Mouse (Mus musculus): ENCODE data around the gene Aarsd1. TPM values are rescaled to one million over a fixed set of nuclear protein-coding genes. Genes with fewer than 3 reads are reported as not detected.
A peak's percentile ranks its signal among the peaks of the same experiment; 100 is the strongest.
"Not testable (repeated sequence)": the region's sequence is repeated elsewhere in the genome, so short reads cannot be mapped to it uniquely, and the experiment has no call there.

The Aarsd1 gene
- polyA plus RNA-seq, 1 experiment from 2014 or later: 94.2 TPM

GRCm38 (mm10) chr11:101458217-101458616 lies 40.8 kb upstream of the Aarsd1 start:
- 81% methylated on average over 12 of the region's 12 CpGs for WGBS
- ATAC-seq (ENCODE audit: insufficient number of reproducible peaks, insufficient read depth, low FRiP score, low TSS enrichment, low read depth): no peak
- no peak overlapping the region for H3K4me2 ChIP-seq
- H3K9me3 ChIP-seq: 0 out of 2 replicates have a peak, but pooled peaks cover 3% of the 10 kb centered on the region
- no peak overlapping the region; the same call in 1 of the 2 replicates for H3K9ac ChIP-seq (replicated peaks)
- no peaks in the 10 kb centered on the region for H3K27me3 ChIP-seq
- no peak overlapping the region for H3K4me3 ChIP-seq (replicated peaks)
- peaks cover 20% of the 10 kb centered on the region for H3K4me1 ChIP-seq (replicated peaks)
- H3K36me3 ChIP-seq: peaks cover 47% of the 10 kb centered on the region
- no peak overlapping the region for H3K27ac ChIP-seq

DNA sequence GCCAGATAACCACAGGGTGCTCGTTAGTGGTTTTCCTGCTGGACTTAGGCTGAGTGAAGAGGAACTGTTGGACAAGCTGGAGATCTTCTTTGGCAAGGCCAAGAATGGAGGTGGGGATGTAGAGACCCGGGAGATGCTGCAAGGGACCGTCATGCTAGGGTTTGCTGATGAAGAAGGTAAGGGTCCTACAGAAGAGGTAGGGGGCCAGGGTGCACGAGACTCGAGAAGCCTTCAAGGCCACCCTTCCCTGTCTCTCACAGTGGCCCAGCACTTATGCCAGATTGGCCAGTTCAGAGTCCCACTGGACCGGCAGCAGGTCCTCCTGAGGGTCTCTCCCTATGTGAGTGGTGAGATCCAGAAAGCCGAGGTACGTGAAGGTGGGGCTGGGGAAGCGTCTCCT lies 40.2 kb upstream of the Aarsd1 start:
- 92% methylated on average over 9 of the region's 9 CpGs for WGBS
- H3K9me3 ChIP-seq: 0 out of 2 replicates have a peak, but pooled peaks cover 3% of the 10 kb centered on the region
- no peak overlapping the region for H3K27ac ChIP-seq
- no peak overlapping the region for H3K4me2 ChIP-seq
- H3K9ac ChIP-seq (replicated peaks): no peak overlapping the region
- H3K4me3 ChIP-seq (replicated peaks): no peak overlapping the region
- H3K36me3 ChIP-seq: peaks cover 47% of the 10 kb centered on the region
- ATAC-seq (ENCODE audit: insufficient number of reproducible peaks, insufficient read depth, low FRiP score, low TSS enrichment, low read depth): no peak
- H3K27me3 ChIP-seq: no peaks in the 10 kb centered on the region
- H3K4me1 ChIP-seq (replicated peaks): peaks cover 14% of the 10 kb centered on the region

- Histone ChIP-seq H3K27ac (no peak overlapping the region), H3K4me2 (no peak overlapping the region), H3K36me3 (peaks cover 32% of the 10 kb centered on the region), H3K9ac (replicated peaks) (no peak overlapping the region), H3K4me3 (replicated peaks) (no peak overlapping the region), H3K9me3 (0 out of 2 replicates have a peak, but pooled peaks cover 3% of the 10 kb centered on the region), H3K27me3 (no peaks in the 10 kb centered on the region), H3K4me1 (replicated peaks) (peaks cover 9% of the 10 kb centered on the region; the same call in 1 of the 2 replicates)
- WGBS: 83% methylated on average over 7 of the region's 7 CpGs
- ATAC-seq (ENCODE audit: insufficient number of reproducible peaks, insufficient read depth, low FRiP score, low TSS enrichment, low read depth): no peak
These were observed 38.2 kb upstream of the Aarsd1 start for GRCm38 (mm10) chr11:101455627-101456026.

- Histone ChIP-seq H3K4me3 (replicated peaks) (no peak overlapping the region), H3K9me3 (0 out of 2 replicates have a peak, but pooled peaks cover 3% of the 10 kb centered on the region), H3K4me1 (replicated peaks) (peaks cover 9% of the 10 kb centered on the region; the same call in 1 of the 2 replicates), H3K27me3 (no peaks in the 10 kb centered on the region), H3K27ac (peak overlapping the region; percentile 20; the same call in 1 of the 2 replicates), H3K4me2 (no peak overlapping the region), H3K9ac (replicated peaks) (no peak overlapping the region), H3K36me3 (peaks cover 22% of the 10 kb centered on the region)
- WGBS: 72% methylated on average over 6 of the region's 6 CpGs
- ATAC-seq (ENCODE audit: insufficient number of reproducible peaks, insufficient read depth, low FRiP score, low TSS enrichment, low read depth): no peak
These were observed 37.3 kb upstream of the Aarsd1 start for GRCm38 (mm10) chr11:101454702-101455101.

DNA sequence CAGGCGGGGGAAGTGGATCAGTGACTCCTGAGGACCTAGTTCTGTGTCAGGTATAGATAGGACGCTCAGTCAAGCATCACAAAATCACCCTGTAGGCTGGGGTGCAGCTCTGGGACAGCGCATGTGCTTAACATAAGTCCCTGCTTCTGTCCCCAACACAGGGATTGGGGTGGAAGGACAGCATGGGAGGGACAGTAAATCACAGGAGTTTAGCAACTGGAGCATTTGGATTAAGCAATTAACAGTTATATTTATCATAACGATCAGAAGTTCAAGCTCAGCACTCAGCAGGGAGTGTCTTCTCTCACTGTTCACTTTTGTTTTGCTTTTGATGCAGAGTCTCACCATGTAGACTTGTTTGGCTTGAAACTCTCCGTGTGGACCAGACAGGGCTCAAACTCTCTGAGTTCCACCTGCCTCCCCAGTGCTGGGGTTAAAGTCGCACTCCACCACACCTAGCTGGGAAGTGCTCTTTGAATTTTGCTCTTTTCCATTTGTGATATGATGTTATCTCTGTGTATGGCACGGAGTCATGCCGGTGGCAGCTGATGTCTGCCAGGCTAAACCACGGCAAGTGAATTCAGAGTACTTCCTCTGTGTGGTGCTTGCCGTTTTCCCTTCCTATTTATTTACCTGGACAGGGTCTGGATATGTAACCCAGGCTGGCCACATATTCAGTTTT lies 34.8 kb upstream of the Aarsd1 start:
- H3K9ac ChIP-seq (replicated peaks): no peak overlapping the region
- WGBS: 73% methylated on average over 10 of the region's 10 CpGs
- H3K4me1 ChIP-seq (replicated peaks): peaks cover 9% of the 10 kb centered on the region; the same call in 1 of the 2 replicates
- H3K36me3 ChIP-seq: no peaks in the 10 kb centered on the region
- H3K9me3 ChIP-seq: 0 out of 2 replicates have a peak, but pooled peaks cover 3% of the 10 kb centered on the region
- no peak for ATAC-seq (ENCODE audit: insufficient number of reproducible peaks, insufficient read depth, low FRiP score, low TSS enrichment, low read depth)
- no peak overlapping the region for H3K4me2 ChIP-seq
- no peaks in the 10 kb centered on the region for H3K27me3 ChIP-seq
- no peak overlapping the region for H3K27ac ChIP-seq
- no peak overlapping the region for H3K4me3 ChIP-seq (replicated peaks)

DNA sequence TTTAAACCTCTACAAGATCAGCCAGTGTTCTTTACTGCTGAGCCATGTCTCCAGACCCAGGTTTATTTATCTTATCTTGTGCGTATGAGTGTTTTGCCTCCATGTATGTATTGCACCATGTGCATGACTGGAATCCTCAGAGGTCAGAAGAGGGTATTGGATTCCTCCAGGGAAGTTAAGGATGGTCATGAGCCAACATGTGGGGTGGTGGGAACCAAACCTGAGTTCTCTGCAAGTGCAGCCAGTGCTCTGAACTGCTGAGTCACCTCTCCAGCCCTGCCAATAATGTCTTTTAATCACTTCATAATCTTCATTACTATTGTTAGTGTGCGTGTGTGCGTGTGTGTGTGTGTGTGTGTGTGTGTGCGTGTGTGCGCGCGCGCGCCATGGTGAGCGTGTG lies 34.1 kb upstream of the Aarsd1 start:
- 97% methylated on average over 10 of the region's 10 CpGs for WGBS
- Histone ChIP-seq H3K4me2 (no peak overlapping the region), H3K27me3 (no peaks in the 10 kb centered on the region), H3K36me3 (peaks cover 4% of the 10 kb centered on the region), H3K27ac (no peak overlapping the region), H3K9ac (replicated peaks) (no peak overlapping the region), H3K9me3 (0 out of 2 replicates have a peak, but pooled peaks cover 3% of the 10 kb centered on the region), H3K4me1 (replicated peaks) (peaks cover 9% of the 10 kb centered on the region; the same call in 1 of the 2 replicates), H3K4me3 (replicated peaks) (no peak overlapping the region)
- ATAC-seq (ENCODE audit: insufficient number of reproducible peaks, insufficient read depth, low FRiP score, low TSS enrichment, low read depth): no peak

DNA sequence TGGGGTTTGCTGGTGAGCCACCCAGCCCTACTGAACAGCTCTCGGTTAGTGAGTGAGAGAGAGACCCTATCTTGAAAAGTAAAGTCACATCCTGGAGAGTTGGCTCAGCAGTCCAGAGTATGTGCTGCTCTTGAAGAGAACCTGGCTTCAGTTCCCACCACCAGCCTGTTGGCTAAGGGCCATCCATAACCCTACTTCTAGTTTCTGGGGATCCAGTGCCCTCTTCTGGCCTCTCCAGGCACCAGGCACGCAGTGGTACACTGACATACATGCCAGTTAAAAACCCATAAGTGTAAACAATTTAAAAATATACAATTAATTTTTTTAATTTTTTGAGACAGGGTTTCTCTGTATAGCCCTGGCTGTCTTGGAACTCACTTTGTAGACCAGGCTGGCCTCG lies 33.0 kb upstream of the Aarsd1 start:
- Histone ChIP-seq H3K4me1 (replicated peaks) (peaks cover 9% of the 10 kb centered on the region; the same call in 1 of the 2 replicates), H3K9me3 (0 out of 2 replicates have a peak, but pooled peaks cover 3% of the 10 kb centered on the region), H3K27me3 (no peaks in the 10 kb centered on the region), H3K4me2 (no peak overlapping the region), H3K9ac (replicated peaks) (no peak overlapping the region), H3K36me3 (peaks cover 11% of the 10 kb centered on the region), H3K4me3 (replicated peaks) (no peak overlapping the region), H3K27ac (no peak overlapping the region)
- 79% methylated on average over 3 of the region's 3 CpGs for WGBS
- no peak for ATAC-seq (ENCODE audit: insufficient number of reproducible peaks, insufficient read depth, low FRiP score, low TSS enrichment, low read depth)

DNA sequence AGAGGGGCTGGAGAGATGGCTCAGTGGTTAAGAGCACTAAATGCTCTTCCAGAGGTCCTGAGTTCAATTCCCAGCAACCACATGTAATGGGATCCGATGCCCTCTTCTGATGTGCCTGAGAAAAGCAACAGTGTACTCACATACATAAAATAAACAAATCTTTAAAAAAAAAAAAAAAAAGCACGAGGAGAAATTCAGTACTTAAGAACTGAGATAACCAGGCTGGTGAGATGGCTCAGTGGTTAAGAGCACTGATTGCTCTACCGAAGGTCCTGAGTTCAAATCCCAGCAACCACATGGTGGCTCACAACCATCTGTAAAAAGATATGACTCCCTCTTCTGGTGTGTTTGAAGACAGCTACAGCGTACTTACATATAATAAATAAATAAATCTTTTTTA lies 32.2 kb upstream of the Aarsd1 start:
- H3K36me3 ChIP-seq: peaks cover 19% of the 10 kb centered on the region
- H3K27ac ChIP-seq; H3K9me3 ChIP-seq; H3K27me3 ChIP-seq; H3K4me1 ChIP-seq (replicated peaks); ATAC-seq (ENCODE audit: insufficient number of reproducible peaks, insufficient read depth, low FRiP score, low TSS enrichment, low read depth); H3K9ac ChIP-seq (replicated peaks); H3K4me2 ChIP-seq; H3K4me3 ChIP-seq (replicated peaks): not testable (repeated sequence)
- 87% methylated on average over 4 of the region's 4 CpGs for WGBS

DNA sequence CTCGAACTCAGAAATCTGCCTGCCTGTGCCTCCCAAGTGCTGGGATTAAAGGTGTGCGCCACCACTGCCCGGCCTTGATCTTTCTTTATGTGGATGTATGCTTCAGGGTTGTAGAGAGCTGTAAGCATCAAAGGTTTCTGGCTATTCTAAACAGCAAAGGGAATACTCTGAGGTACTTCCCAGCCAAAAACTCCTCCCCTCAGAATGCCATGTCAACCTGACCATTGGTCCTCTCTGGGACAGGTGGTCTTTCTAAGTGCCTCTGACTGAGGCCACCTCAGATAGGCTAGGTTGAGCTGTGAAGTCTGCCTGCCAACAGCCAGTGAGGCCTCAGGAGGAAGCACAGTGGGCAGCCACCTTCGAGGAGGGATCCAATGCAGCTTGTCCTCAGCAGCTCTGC lies 31.5 kb upstream of the Aarsd1 start:
- Histone ChIP-seq H3K27ac (no peak overlapping the region), H3K9ac (replicated peaks) (no peak overlapping the region), H3K4me3 (replicated peaks) (peak overlapping the region; percentile 33), H3K27me3 (no peaks in the 10 kb centered on the region), H3K4me2 (peak overlapping the region; percentile 39; the same call in 1 of the 2 replicates), H3K9me3 (0 out of 2 replicates have a peak, but pooled peaks cover 3% of the 10 kb centered on the region), H3K4me1 (replicated peaks) (peaks cover 9% of the 10 kb centered on the region), H3K36me3 (peaks cover 26% of the 10 kb centered on the region)
- 83% methylated on average over 4 of the region's 4 CpGs for WGBS
- no peak for ATAC-seq (ENCODE audit: insufficient number of reproducible peaks, insufficient read depth, low FRiP score, low TSS enrichment, low read depth)

GRCm38 (mm10) chr11:101448274-101448746 lies 30.9 kb upstream of the Aarsd1 start, which contains the start of gene Ifi35:
TSS of gene Ifi35 (plus strand) at chr11:101448407.
- H3K9ac ChIP-seq (replicated peaks): peak within 1 kb of the TSS; percentile 35
- 26% methylated on average over 10 of the region's 10 CpGs for WGBS
- peak within 1 kb of the TSS; percentile 33 for H3K4me3 ChIP-seq (replicated peaks)
- H3K4me1 ChIP-seq (replicated peaks): peaks cover 15% of the 10 kb centered on the region
- H3K4me2 ChIP-seq: peak within 1 kb of the TSS; percentile 39
- H3K27ac ChIP-seq: peak within 1 kb of the TSS; percentile 62
- peaks cover 32% of the 10 kb centered on the region for H3K36me3 ChIP-seq
- peak; percentile 21; the same call in 1 of the 2 replicates for ATAC-seq (ENCODE audit: insufficient number of reproducible peaks, insufficient read depth, low FRiP score, low TSS enrichment, low read depth)
- 0 out of 2 replicates have a peak, but pooled peaks cover under 1% of the 10 kb centered on the region for H3K9me3 ChIP-seq
- no peaks in the 10 kb centered on the region for H3K27me3 ChIP-seq

- H3K27me3 ChIP-seq: no peaks in the 10 kb centered on the region
- H3K9ac ChIP-seq (replicated peaks): 0 out of 2 replicates have a peak overlapping the region, but pooled peaks have one; percentile 35
- no peak for ATAC-seq (ENCODE audit: insufficient number of reproducible peaks, insufficient read depth, low FRiP score, low TSS enrichment, low read depth)
- H3K4me3 ChIP-seq (replicated peaks): peak overlapping the region; percentile 33; the same call in 1 of the 2 replicates
- 85% methylated on average over 5 of the region's 5 CpGs for WGBS
- H3K4me2 ChIP-seq: peak overlapping the region; percentile 39
- H3K36me3 ChIP-seq: peaks cover 32% of the 10 kb centered on the region
- no peak overlapping the region for H3K27ac ChIP-seq
- H3K4me1 ChIP-seq (replicated peaks): peaks cover 18% of the 10 kb centered on the region
- H3K9me3 ChIP-seq: no peaks in the 10 kb centered on the region
These were observed 30.4 kb upstream of the Aarsd1 start for GRCm38 (mm10) chr11:101447786-101448185.

Measured in limb, embryonic 12.5 days (tissue).